Mouse (Mus musculus) monocyte, adult 59 days (primary cell): Measurements from ENCODE around the gene Gm21746. TPM values are rescaled to one million over a fixed set of nuclear protein-coding genes. Genes with fewer than 3 reads are reported as not detected.

Experiments used
- total RNA-seq, 2 experiments: library from RNA; stranded (reverse); gene quantifications; one replicate each; pipeline ENCODE4 v1.2.4; 2023

Gm21746 gene
- not detected for total RNA-seq

DNA sequence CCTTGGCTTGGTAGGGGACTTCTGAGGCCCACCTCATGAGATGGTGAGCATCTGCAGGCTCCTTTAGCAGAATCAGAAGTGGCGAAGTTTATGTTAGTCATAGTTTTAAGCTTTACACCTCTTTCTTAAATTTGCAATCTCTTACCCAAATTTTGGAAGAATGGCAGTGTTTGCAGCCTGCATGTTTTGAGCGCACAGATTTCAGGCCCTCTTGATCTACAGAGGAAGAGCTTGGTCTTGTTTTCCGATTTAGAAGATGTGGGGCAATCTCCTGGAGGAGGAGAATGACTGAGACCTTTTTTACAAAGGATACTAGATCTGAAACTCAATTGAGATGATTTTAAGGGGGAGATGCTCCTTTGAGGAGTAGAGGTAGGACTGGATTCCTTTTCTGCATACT lies at the start of gene Gm21746:
Gene Gm21746, minus strand, starts transcription at position 101 of the 400 bp plus-strand sequence.

DNA sequence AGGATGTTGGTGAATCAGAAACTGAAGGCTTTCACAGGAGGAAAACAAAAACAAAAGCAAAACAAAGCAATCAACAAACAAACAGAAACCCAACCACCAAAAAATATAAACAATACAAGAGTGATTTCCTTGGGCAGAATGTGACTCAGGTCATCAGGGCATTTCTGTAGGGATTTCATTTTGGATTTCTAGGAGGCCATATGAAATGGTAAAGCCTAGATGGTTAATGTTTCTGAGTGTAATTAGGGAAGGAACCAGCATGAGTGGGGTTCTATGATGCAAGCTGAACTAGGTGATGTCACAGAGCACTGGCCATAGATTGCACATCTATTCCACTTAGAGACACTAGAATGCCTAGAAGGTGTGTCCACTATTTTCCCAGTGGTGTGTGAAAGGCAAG lies 29.0 kb upstream of the Gm21746 start, which contains the start of gene Gm20873:
Gene Gm20873, plus strand, starts transcription at position 301 of the 400 bp plus-strand sequence.

Other genes with a start within 250 kb of the Gm21746 start
- not detected for gene Gm20873, start 29.1 kb upstream of the Gm21746 start, total RNA-seq